Mouse (Mus musculus) MEL-GATA-1-ER (cell line): ENCODE data around the gene Chml.

Experiments used
- DNase-seq: peaks from one replicate; pipeline ENCODE4 v3.0.0-alpha.2; 2012; ENCODE audit warnings: low read depth; ENCODE audit errors: extremely low read depth

Chml gene

DNA sequence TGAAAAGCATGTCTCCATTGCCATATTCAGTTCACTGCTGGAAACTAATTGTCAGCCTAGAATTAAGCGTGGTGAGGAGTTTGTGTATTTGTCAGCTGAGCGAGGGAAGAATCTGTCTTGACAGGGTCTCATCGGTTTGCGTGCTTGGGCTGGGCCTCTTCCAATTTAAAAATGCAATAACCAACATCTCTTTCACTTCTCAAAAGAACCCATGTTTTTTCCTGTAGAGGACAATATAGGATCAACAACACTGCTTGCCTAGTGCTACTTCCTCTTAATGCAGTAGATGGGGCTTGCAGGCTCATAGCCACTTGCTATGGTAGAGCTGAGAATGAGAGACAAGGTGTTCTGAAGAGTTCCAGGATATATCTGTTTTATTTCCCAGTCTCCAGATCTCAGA is 32.8 kb downstream of the Chml start:
- DNase-seq = no peak

DNA sequence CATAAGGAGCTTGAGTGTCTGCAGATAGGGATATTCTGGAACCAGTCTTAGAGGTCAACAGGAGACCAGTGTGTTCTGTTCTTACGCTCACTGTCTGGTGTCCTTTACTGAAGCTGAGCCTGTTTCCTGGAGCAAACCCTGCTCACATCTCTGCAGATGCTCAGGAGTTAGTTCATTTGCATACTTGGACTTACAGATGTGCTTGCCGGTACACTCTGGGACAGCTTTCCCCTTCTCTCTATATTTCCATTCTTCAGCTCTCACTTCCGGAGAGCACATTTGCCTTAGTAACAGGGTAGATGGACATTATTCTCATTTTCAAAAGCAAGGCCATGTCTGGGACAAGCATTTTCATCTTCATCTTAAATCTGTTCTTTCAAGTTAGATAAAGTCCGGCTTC is 44.1 kb downstream of the Chml start:
- DNase-seq = no peak

DNA sequence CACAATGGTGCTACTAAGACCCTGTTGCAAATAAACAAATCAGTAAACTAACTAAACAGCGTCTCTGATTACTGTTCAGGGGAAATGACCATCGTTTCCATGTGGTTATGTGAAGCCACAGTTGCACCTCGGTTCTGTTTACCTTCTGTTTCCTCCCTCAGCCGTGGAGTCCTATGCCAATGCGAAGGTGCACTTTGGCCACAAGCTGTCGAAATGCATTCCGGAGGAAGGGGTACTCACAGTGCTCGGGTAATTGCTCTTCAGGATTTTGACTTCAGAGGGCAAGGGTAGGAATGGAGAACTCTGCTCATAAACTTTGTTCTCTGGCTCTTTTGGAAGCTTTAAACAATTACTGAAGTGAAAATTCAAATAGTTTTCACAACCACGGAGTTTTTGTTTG is 45.7 kb downstream of the Chml start:
- DNase-seq = no peak

DNA sequence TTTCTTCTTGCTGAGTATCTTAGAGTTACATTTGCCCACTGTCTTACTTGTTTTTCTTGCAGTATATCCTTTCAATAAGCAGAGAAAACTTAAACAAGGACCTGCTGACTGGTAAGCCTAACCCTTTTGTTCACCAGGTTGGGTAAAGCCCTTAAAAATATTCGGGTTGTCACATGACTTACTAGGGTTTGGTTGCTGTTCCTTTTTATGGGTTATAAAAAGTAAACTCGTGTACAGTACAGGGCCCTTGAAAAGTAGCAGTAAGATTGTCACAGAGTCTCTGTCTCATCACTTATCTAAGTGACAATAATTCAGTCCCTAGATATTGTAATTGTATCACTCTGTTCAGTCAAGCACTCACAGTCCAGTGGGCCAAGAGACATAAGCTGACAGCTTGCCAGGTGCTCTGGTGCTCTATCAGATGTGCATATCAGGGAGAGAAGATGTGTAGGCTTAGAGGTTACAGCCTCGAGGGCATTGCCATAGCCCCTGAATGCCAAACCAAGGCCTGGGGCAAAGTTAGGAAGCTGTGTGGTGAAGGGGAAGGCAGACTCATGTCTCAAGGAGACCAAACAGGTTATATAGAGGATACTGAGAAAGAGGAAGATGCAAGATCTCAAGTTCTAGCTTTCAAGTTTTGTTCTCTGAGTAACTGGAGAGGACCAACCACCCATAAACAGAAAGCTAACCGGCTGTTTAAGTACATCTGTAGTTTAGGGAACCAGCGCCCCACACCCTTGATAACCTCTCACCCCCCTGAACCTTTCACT is 49.0 kb downstream of the Chml start:
- DNase-seq = no peak

DNA sequence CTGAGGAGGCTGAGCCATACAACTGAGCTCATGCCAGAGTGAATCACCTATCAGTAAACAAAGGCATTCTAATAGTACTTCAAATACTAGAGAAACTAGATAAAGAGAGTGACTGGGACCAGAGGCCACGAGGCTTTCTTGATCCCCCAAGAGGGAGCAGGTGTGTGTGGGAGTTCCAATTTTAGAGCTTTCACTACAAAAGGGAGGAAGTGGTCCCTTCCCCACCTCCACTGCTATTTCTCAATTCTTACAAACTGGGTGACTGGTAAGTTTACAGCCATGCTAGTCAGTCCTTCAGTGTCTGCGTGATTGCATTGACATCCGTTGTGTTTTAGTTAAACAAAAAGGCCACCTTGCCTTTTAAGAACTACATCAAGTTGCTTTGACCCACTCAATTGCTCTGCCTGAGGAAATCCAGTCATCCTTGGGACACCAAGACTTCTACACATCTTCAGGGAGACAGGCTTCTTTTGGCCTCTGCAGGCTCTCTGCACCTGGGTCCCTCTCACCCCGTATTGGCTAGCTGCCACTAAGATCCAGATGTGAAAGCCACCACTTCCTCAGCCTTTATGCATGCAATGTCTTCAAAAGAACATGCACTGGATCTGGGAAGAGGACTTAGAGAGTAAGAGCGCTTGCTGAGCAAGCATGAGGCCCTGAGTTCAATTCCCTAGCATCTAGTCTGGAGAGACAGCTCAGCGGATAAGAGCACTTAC is 52.1 kb downstream of the Chml start:
- no peak for DNase-seq

DNA sequence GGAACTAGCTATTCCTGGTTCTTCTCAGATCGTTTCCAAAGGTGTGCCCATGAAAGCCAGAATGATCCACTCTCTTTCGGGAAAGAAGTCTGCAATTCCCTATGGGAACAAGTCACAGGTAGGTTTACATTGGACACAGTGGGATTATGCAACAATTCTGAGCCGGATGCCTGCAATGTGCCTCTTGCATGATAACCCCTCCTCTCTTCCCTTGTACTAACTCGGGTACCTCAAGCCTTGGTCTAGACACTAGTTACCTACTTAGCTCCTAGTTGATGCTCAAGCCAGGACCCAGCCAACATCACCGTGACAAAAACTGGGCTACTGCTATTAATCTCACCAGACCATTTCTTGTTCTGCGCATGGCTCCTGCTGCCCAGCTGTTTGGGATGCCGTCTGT is 53.6 kb downstream of the Chml start:
- no peak for DNase-seq

DNA sequence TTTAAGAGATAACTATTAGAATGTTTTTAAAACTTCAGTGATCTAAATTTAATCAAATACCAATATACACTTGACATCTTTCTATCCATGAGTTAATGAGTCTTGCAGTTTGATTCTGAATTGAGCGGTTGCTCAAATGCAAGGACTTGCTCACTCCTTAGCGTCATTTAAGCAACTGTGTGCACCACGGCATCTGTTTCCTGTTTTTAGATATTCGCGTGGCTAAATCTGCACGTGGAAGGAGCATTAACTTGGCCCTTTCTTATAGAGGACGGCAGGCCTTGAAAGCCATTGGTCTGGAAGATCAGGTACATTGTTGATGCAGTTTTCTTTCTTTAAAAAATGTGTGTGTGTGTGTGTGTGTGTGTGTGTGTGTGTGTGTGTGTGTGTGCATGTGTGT is 55.0 kb downstream of the Chml start:
- no peak for DNase-seq

DNA sequence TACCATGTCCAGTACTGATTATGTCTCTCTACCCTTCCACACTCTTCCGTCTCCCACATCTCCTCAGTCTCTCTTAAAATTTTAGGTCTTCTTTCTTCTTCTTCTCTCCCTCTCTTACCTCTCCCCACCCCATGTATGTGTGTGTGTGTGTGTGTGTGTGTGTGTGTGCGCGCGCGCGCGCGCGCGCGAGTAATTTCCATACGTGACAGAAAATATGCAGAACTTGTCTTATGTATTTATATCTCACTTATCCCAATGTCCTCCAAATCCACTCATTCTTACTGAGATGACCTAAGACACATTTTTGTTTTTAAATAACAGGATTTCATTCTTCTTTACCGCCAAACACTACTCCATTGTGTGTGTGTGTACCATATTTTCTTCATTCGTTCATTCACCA is 60.2 kb downstream of the Chml start:
- no peak for DNase-seq
